Mouse (Mus musculus): ENCODE data around the gene Ttll11.

DNA sequence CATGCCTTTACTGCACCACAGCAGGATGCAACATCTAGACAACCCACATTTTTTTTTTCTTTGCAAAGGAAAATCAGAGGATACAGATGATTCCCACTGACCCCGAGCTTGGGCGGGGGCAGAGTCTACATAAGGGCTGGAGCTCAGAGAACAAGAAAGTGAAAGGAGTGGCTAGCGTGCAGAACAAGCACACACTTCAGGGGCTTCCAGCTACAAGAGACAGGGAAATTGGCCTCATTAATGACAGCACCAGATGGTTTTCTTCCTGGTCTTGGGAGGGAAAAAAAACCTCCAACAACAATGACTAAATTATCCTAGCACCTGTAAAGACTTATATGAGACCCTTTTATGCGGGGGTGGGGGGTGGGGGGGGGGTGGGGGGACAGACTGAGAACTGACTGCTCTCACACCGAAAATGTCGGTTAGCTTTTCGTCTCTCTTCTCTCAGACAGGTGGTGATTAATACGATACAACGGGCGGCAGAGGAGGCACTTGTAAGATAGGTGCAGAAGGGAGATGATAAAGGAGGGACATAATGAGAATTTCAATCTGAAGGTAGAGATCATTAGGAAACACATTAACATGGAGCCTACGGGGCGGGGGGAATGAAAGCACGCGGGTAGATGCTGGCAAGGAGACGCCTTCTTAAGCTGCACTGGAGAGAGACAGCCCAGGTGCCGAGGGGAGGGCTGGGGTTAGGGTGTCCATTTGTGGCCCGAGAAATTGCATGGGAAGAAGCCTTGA lies 128.1 kb downstream of the Ttll11 start:
- TF ChIP-seq POLR2A (IDR thresholded peaks at IDR 0.05; ENCODE audit: borderline replicate concordance, control insufficient read depth, low read depth, low read length) (no peak), CTCF (IDR thresholded peaks at IDR 0.05; ENCODE audit: control insufficient read depth, insufficient read depth, low read length) (no peak)

All from bone marrow, adult 2 months (tissue).